Mouse (Mus musculus) embryonic fibroblast, embryonic 13.5 days (primary cell): ENCODE results near the gene Gng10.

Experiments
- CTCF ChIP-seq: IDR thresholded peaks from 2 replicates; pipeline ENCODE4 v1.5.1; 2011; ENCODE audit warnings: mild to moderate bottlenecking, control low read depth, low read length, moderate library complexity, borderline replicate concordance; ENCODE audit not compliant: insufficient read depth
- POLR2A ChIP-seq: IDR thresholded peaks from 2 replicates; pipeline ENCODE4 v1.6.1; 2011; ENCODE audit warnings: low read depth, mild to moderate bottlenecking, control low read depth, low read length, moderate library complexity

- TF ChIP-seq CTCF: no peak
- no peak for TF ChIP-seq POLR2A
These were observed 19.7 kb upstream of the Gng10 start for GRCm38 (mm10) chr4:59015181-59015580.
